Mouse (Mus musculus) thymus, postnatal 14 days (tissue): ENCODE measurements around the gene Marveld1.
A peak's percentile ranks its signal among the peaks of the same experiment; 100 is the strongest.

Source experiments
- DNase-seq: peaks from one replicate; pipeline ENCODE4 v3.0.0; 2021

The Marveld1 gene

GRCm38 (mm10) chr19:42141998-42142397, 5.2 kb upstream of the Marveld1 start:
- DNase-seq = no peak

- no peak for DNase-seq
Observed at GRCm38 (mm10) chr19:42142757-42143156, 4.4 kb upstream of the Marveld1 start.

GRCm38 (mm10) chr19:42144067-42144466, 3.1 kb upstream of the Marveld1 start:
- no peak for DNase-seq

GRCm38 (mm10) chr19:42144541-42145167, 2.5 kb upstream of the Marveld1 start:
- peak; percentile 84 for DNase-seq

GRCm38 (mm10) chr19:42145210-42145609, 2.0 kb upstream of the Marveld1 start:
- no peak for DNase-seq

- no peak for DNase-seq
Observed at GRCm38 (mm10) chr19:42145731-42146130, 1.5 kb upstream of the Marveld1 start.

- no peak for DNase-seq
Observed at GRCm38 (mm10) chr19:42146276-42147010, 757 bp upstream of the Marveld1 start.

- DNase-seq = peak; percentile 48
Observed at GRCm38 (mm10) chr19:42147769-42148568, 769 bp downstream of the Marveld1 start.

- DNase-seq = no peak
Observed at GRCm38 (mm10) chr19:42148569-42148860, 1.3 kb downstream of the Marveld1 start.

GRCm38 (mm10) chr19:42151990-42152389, 4.8 kb downstream of the Marveld1 start:
- peak; percentile 79 for DNase-seq

- peak; percentile 30 for DNase-seq
Observed at GRCm38 (mm10) chr19:42157493-42158237, 10.5 kb downstream of the Marveld1 start.

GRCm38 (mm10) chr19:42158246-42159017, 11.2 kb downstream of the Marveld1 start:
- DNase-seq = no peak

- DNase-seq = no peak
Observed at GRCm38 (mm10) chr19:42163764-42164163, 16.6 kb downstream of the Marveld1 start, which contains the start of gene Zfyve27. Gene Zfyve27 (plus strand): TSS chr19:42163951.

GRCm38 (mm10) chr19:42164188-42164587, 17.0 kb downstream of the Marveld1 start:
- no peak for DNase-seq

GRCm38 (mm10) chr19:42166130-42166529, 18.9 kb downstream of the Marveld1 start:
- DNase-seq = peak; percentile 89

GRCm38 (mm10) chr19:42166766-42167165, 19.6 kb downstream of the Marveld1 start:
- DNase-seq = no peak

- DNase-seq = no peak
Observed at GRCm38 (mm10) chr19:42167489-42167888, 20.3 kb downstream of the Marveld1 start.

- DNase-seq = no peak
Observed at GRCm38 (mm10) chr19:42169322-42169975, 22.2 kb downstream of the Marveld1 start.

- peak; percentile 97 for DNase-seq
Observed at GRCm38 (mm10) chr19:42170025-42170969, 23.1 kb downstream of the Marveld1 start.

GRCm38 (mm10) chr19:42176841-42177240, 29.6 kb downstream of the Marveld1 start:
- DNase-seq = no peak
